Mouse (Mus musculus) ovary, postnatal 10 days (tissue): ENCODE results near the gene Astn2.

ENCODE experiments used
- DNase-seq: peaks from one replicate; pipeline ENCODE4 v3.0.0; 2022; ENCODE audit warnings: low spot score

Gene Astn2

GRCm38 (mm10) chr4:65839550-65840000 lies 564.8 kb downstream of the Astn2 start:
- no peak for DNase-seq

GRCm38 (mm10) chr4:65838781-65839180 lies 565.6 kb downstream of the Astn2 start:
- no peak for DNase-seq

- DNase-seq = no peak
Observed at GRCm38 (mm10) chr4:65832971-65833370, 571.4 kb downstream of the Astn2 start.

GRCm38 (mm10) chr4:65831872-65832271 lies 572.5 kb downstream of the Astn2 start:
- no peak for DNase-seq

- DNase-seq = no peak
Observed at GRCm38 (mm10) chr4:65830495-65830894, 573.9 kb downstream of the Astn2 start.

- no peak for DNase-seq
Observed at GRCm38 (mm10) chr4:65821070-65821469, 583.3 kb downstream of the Astn2 start.

- DNase-seq = no peak
Observed at GRCm38 (mm10) chr4:65820236-65820635, 584.2 kb downstream of the Astn2 start.

- no peak for DNase-seq
Observed at GRCm38 (mm10) chr4:65819835-65820234, 584.6 kb downstream of the Astn2 start.

GRCm38 (mm10) chr4:65814176-65814535 lies 590.3 kb downstream of the Astn2 start:
- DNase-seq = no peak

GRCm38 (mm10) chr4:65813500-65814175 lies 590.8 kb downstream of the Astn2 start:
- DNase-seq = no peak

- DNase-seq = no peak
Observed at GRCm38 (mm10) chr4:65807341-65807740, 597.1 kb downstream of the Astn2 start.

- no peak for DNase-seq
Observed at GRCm38 (mm10) chr4:65801204-65801603, 603.2 kb downstream of the Astn2 start.

- no peak for DNase-seq
Observed at GRCm38 (mm10) chr4:65791051-65791450, 613.4 kb downstream of the Astn2 start.

GRCm38 (mm10) chr4:65773368-65774010 lies 630.9 kb downstream of the Astn2 start:
- DNase-seq = no peak

GRCm38 (mm10) chr4:65770952-65771351 lies 633.5 kb downstream of the Astn2 start:
- DNase-seq = no peak

- DNase-seq = no peak
Observed at GRCm38 (mm10) chr4:65767919-65768318, 636.5 kb downstream of the Astn2 start.

GRCm38 (mm10) chr4:65767431-65767830 lies 637.0 kb downstream of the Astn2 start:
- no peak for DNase-seq

- no peak for DNase-seq
Observed at GRCm38 (mm10) chr4:65765312-65765711, 639.1 kb downstream of the Astn2 start.

GRCm38 (mm10) chr4:65764275-65764674 lies 640.1 kb downstream of the Astn2 start:
- no peak for DNase-seq

- no peak for DNase-seq
Observed at GRCm38 (mm10) chr4:65763823-65764222, 640.6 kb downstream of the Astn2 start.

- DNase-seq = no peak
Observed at GRCm38 (mm10) chr4:65762116-65762515, 642.3 kb downstream of the Astn2 start.

- DNase-seq = no peak
Observed at GRCm38 (mm10) chr4:65761658-65762057, 642.8 kb downstream of the Astn2 start.

- DNase-seq = no peak
Observed at GRCm38 (mm10) chr4:65758875-65759201, 645.6 kb downstream of the Astn2 start.
